Mouse (Mus musculus): ENCODE results near the gene Robo3. TPM values are rescaled to one million over a fixed set of nuclear protein-coding genes. Genes with fewer than 3 reads are reported as not detected.
A peak's percentile ranks its signal among the peaks of the same experiment; 100 is the strongest.

Gene Robo3
- polyA plus RNA-seq, 1 experiment from 2014 or later: 19.6 TPM

DNA sequence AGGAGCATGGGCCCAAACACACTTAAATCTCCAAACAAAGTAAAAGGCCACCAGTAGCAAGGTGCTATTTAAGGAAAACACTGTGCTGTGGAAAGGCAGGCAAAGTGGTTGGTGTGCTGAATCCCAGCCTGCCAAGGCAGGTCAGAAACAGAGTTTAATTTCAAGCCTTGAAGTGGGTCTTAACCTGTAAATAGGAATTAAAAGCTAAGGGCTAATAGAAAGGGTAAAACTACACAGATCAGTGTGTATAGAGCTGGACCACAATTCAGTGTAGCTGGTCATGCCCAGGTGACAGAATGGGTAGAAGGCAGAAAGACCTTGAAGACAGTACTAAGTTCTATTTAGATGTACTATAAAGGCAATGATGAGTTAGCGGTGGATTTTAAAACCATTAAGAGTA, 24.1 kb upstream of the Robo3 start:
- no peak overlapping the region for H3K4me3 ChIP-seq (ENCODE audit: low read depth, low read length)
- WGBS: 18% methylated on average over 1 of the region's 1 CpGs
- DNase-seq (ENCODE audit: low spot score): no peak
- no peak for ATAC-seq (replicated peaks; ENCODE audit: low FRiP score)
- H3K9me3 ChIP-seq (ENCODE audit: control insufficient read depth, low read length): no peaks in the 10 kb centered on the region
- no peak overlapping the region; the same call in 1 of the 2 replicates for H3K4me2 ChIP-seq (ENCODE audit: low read depth, low read length, severe bottlenecking)
- H3K36me3 ChIP-seq (ENCODE audit: control insufficient read depth, insufficient read depth, low read length): no peaks in the 10 kb centered on the region
- peak overlapping the region; percentile 74 for H3K27ac ChIP-seq (ENCODE audit: low read depth, low read length)
- H3K9ac ChIP-seq (ENCODE audit: low read length): no peak overlapping the region; the same call in 1 of the 2 replicates
- peaks cover 59% of the 10 kb centered on the region for H3K4me1 ChIP-seq (replicated peaks; ENCODE audit: control insufficient read depth, insufficient read depth, low read length)
- H3K27me3 ChIP-seq (ENCODE audit: control insufficient read depth, insufficient read depth, low read length): peaks cover 50% of the 10 kb centered on the region

DNA sequence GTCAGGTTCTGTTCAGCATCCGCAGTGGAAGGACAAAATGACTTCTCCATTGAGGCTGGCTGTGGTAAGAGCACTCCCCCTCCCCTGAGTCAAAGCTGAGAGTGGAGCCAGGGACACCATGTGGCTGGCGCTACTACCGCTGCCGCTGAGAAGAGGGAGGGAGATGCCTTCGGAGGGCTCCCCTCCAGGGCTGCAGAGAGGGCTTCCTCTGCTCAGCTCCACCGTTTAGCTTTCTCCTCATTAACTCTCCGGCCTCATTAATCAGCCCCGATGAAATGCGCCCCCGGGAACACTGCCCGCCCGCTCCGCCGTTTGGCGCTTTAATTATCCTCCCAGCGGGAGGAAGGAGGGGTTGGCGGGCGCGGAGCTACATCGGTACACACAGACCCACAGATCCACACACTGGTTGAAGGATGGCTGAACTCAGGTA, 23.4 kb upstream of the Robo3 start:
- 1% methylated on average over 20 of the region's 20 CpGs for WGBS
- H3K36me3 ChIP-seq (ENCODE audit: control insufficient read depth, insufficient read depth, low read length): no peaks in the 10 kb centered on the region
- peak overlapping the region; percentile 74 for H3K27ac ChIP-seq (ENCODE audit: low read depth, low read length)
- peak; percentile 75 for ATAC-seq (replicated peaks; ENCODE audit: low FRiP score)
- peaks cover 61% of the 10 kb centered on the region for H3K4me1 ChIP-seq (replicated peaks; ENCODE audit: control insufficient read depth, insufficient read depth, low read length)
- H3K4me3 ChIP-seq (ENCODE audit: low read depth, low read length): 0 out of 2 replicates have a peak overlapping the region, but pooled peaks have one; percentile 6
- peak overlapping the region; percentile 24; the same call in 1 of the 2 replicates for H3K9ac ChIP-seq (ENCODE audit: low read length)
- H3K27me3 ChIP-seq (ENCODE audit: control insufficient read depth, insufficient read depth, low read length): peaks cover 43% of the 10 kb centered on the region
- DNase-seq (ENCODE audit: low spot score): peak; percentile 87
- H3K9me3 ChIP-seq (ENCODE audit: control insufficient read depth, low read length): no peaks in the 10 kb centered on the region
- peak overlapping the region; percentile 41 for H3K4me2 ChIP-seq (ENCODE audit: low read depth, low read length, severe bottlenecking)

DNA sequence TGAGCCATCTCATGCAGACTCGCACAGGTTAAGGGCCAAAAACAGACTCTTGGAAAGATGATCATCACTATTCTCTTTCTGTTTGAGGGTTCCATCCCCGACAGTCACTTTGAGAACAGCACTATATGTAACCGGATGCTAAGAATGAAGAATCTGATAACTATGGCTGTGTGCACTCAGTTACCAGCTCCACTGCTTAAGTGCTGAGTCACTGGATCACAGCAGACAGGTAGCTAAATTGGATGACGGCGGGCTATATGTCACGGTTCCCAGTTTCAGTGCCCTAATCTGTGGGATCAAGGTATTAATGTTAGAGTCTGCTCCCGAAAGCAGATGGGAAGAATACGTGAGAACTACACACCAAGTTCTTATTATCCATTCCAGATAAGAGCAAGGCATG, 22.8 kb upstream of the Robo3 start:
- Histone ChIP-seq H3K4me3 (ENCODE audit: low read depth, low read length) (0 out of 2 replicates have a peak overlapping the region, but pooled peaks have one; percentile 6), H3K9ac (ENCODE audit: low read length) (peak overlapping the region; percentile 0; the same call in 1 of the 2 replicates), H3K27me3 (ENCODE audit: control insufficient read depth, insufficient read depth, low read length) (peaks cover 39% of the 10 kb centered on the region), H3K4me2 (ENCODE audit: low read depth, low read length, severe bottlenecking) (peak overlapping the region; percentile 41), H3K4me1 (replicated peaks; ENCODE audit: control insufficient read depth, insufficient read depth, low read length) (peaks cover 64% of the 10 kb centered on the region), H3K27ac (ENCODE audit: low read depth, low read length) (peak overlapping the region; percentile 74), H3K9me3 (ENCODE audit: control insufficient read depth, low read length) (no peaks in the 10 kb centered on the region), H3K36me3 (ENCODE audit: control insufficient read depth, insufficient read depth, low read length) (no peaks in the 10 kb centered on the region)
- DNase-seq (ENCODE audit: low spot score) (no peak), ATAC-seq (replicated peaks; ENCODE audit: low FRiP score) (no peak)
- WGBS: 2% methylated on average over 8 of the region's 8 CpGs

GRCm38 (mm10) chr9:37454991-37455390, 21.9 kb upstream of the Robo3 start:
- Histone ChIP-seq H3K4me2 (ENCODE audit: low read depth, low read length, severe bottlenecking) (peak overlapping the region; percentile 36; the same call in 1 of the 2 replicates), H3K27ac (ENCODE audit: low read depth, low read length) (peak overlapping the region; percentile 76), H3K4me3 (ENCODE audit: low read depth, low read length) (no peak overlapping the region), H3K36me3 (ENCODE audit: control insufficient read depth, insufficient read depth, low read length) (no peaks in the 10 kb centered on the region), H3K27me3 (ENCODE audit: control insufficient read depth, insufficient read depth, low read length) (peaks cover 34% of the 10 kb centered on the region), H3K9ac (ENCODE audit: low read length) (no peak overlapping the region), H3K9me3 (ENCODE audit: control insufficient read depth, low read length) (no peaks in the 10 kb centered on the region), H3K4me1 (replicated peaks; ENCODE audit: control insufficient read depth, insufficient read depth, low read length) (peaks cover 58% of the 10 kb centered on the region)
- ATAC-seq (replicated peaks; ENCODE audit: low FRiP score) (peak; percentile 55), DNase-seq (ENCODE audit: low spot score) (peak; percentile 79)
- WGBS: 0% methylated on average over 3 of the region's 3 CpGs

DNA sequence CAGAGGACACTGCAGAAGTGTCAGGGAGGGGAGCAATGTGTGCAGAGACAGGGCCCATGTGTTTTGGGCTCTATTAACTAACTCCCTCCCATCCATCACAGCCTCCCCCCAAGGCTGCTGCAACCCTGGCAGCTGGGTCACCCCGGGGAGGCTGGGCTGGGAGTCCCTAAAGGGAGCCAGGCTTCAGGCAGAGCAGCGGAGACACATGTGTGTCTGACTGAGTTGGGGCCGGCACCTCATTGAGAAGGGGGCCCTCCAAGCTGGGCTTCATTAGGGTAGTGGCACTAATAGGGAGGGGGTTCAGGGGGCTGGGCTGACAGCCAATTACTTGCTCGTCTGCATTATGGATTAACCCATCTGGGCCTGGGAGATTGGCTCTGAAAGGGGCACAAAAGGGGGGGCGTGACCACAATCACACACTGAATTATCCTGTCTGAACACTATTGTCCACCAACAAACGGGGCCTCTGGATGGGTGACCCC, 21.0 kb upstream of the Robo3 start:
- Histone ChIP-seq H3K9me3 (ENCODE audit: control insufficient read depth, low read length) (no peaks in the 10 kb centered on the region), H3K27me3 (ENCODE audit: control insufficient read depth, insufficient read depth, low read length) (peaks cover 26% of the 10 kb centered on the region), H3K9ac (ENCODE audit: low read length) (no peak overlapping the region), H3K4me3 (ENCODE audit: low read depth, low read length) (no peak overlapping the region), H3K27ac (ENCODE audit: low read depth, low read length) (peak overlapping the region; percentile 76), H3K4me2 (ENCODE audit: low read depth, low read length, severe bottlenecking) (peak overlapping the region; percentile 36; the same call in 1 of the 2 replicates), H3K4me1 (replicated peaks; ENCODE audit: control insufficient read depth, insufficient read depth, low read length) (peaks cover 54% of the 10 kb centered on the region), H3K36me3 (ENCODE audit: control insufficient read depth, insufficient read depth, low read length) (no peaks in the 10 kb centered on the region)
- WGBS: 0% methylated on average over 6 of the region's 6 CpGs
- ATAC-seq (replicated peaks; ENCODE audit: low FRiP score) (peak; percentile 79), DNase-seq (ENCODE audit: low spot score) (peak; percentile 87)

DNA sequence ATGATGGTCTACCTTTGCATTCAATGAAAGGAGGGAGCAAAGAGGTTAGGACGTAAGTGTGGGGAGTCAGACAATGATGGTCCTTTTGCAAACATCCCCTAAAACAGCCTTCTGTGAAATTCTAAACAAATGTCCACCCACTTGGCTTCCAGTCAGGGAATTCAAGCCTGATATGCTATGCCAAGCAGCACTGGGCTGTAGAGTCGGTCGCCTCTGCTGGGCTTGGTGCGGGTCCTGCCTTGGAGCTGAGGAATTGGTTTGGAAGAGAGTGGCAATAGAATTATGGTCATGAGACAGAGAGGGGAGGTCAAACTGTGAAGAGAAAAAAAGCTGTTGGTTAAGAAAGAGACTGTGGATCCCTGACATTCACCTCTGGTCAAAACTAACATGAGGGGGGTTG, 20.3 kb upstream of the Robo3 start:
- 34% methylated on average over 4 of the region's 4 CpGs for WGBS
- H3K27ac ChIP-seq (ENCODE audit: low read depth, low read length): peak overlapping the region; percentile 43; the same call in 1 of the 2 replicates
- H3K27me3 ChIP-seq (ENCODE audit: control insufficient read depth, insufficient read depth, low read length): peaks cover 19% of the 10 kb centered on the region
- H3K4me1 ChIP-seq (replicated peaks; ENCODE audit: control insufficient read depth, insufficient read depth, low read length): peaks cover 49% of the 10 kb centered on the region
- no peaks in the 10 kb centered on the region for H3K9me3 ChIP-seq (ENCODE audit: control insufficient read depth, low read length)
- no peak overlapping the region for H3K9ac ChIP-seq (ENCODE audit: low read length)
- DNase-seq (ENCODE audit: low spot score) (no peak), ATAC-seq (replicated peaks; ENCODE audit: low FRiP score) (no peak)
- H3K4me3 ChIP-seq (ENCODE audit: low read depth, low read length): no peak overlapping the region
- no peak overlapping the region for H3K4me2 ChIP-seq (ENCODE audit: low read depth, low read length, severe bottlenecking)
- no peaks in the 10 kb centered on the region for H3K36me3 ChIP-seq (ENCODE audit: control insufficient read depth, insufficient read depth, low read length)

GRCm38 (mm10) chr9:37452401-37452800, 19.4 kb upstream of the Robo3 start:
- Histone ChIP-seq H3K9me3 (ENCODE audit: control insufficient read depth, low read length) (no peaks in the 10 kb centered on the region), H3K4me1 (replicated peaks; ENCODE audit: control insufficient read depth, insufficient read depth, low read length) (peaks cover 42% of the 10 kb centered on the region), H3K36me3 (ENCODE audit: control insufficient read depth, insufficient read depth, low read length) (no peaks in the 10 kb centered on the region), H3K4me3 (ENCODE audit: low read depth, low read length) (no peak overlapping the region), H3K27ac (ENCODE audit: low read depth, low read length) (peak overlapping the region; percentile 57; the same call in 1 of the 2 replicates), H3K4me2 (ENCODE audit: low read depth, low read length, severe bottlenecking) (peak overlapping the region; percentile 24; the same call in 1 of the 2 replicates), H3K27me3 (ENCODE audit: control insufficient read depth, insufficient read depth, low read length) (peaks cover 11% of the 10 kb centered on the region), H3K9ac (ENCODE audit: low read length) (no peak overlapping the region)
- DNase-seq (ENCODE audit: low spot score): no peak
- WGBS: under 1% methylated on average over 5 of the region's 5 CpGs
- ATAC-seq (replicated peaks; ENCODE audit: low FRiP score): no peak

- no peak for DNase-seq (ENCODE audit: low spot score)
- ATAC-seq (replicated peaks; ENCODE audit: low FRiP score): peak; percentile 49; the same call in 1 of the 2 replicates
- Histone ChIP-seq H3K9ac (ENCODE audit: low read length) (no peak overlapping the region), H3K4me2 (ENCODE audit: low read depth, low read length, severe bottlenecking) (no peak overlapping the region), H3K9me3 (ENCODE audit: control insufficient read depth, low read length) (no peaks in the 10 kb centered on the region), H3K4me1 (replicated peaks; ENCODE audit: control insufficient read depth, insufficient read depth, low read length) (peaks cover 10% of the 10 kb centered on the region), H3K4me3 (ENCODE audit: low read depth, low read length) (no peak overlapping the region), H3K36me3 (ENCODE audit: control insufficient read depth, insufficient read depth, low read length) (no peaks in the 10 kb centered on the region), H3K27ac (ENCODE audit: low read depth, low read length) (no peak overlapping the region), H3K27me3 (ENCODE audit: control insufficient read depth, insufficient read depth, low read length) (peaks cover 28% of the 10 kb centered on the region)
- 53% methylated on average over 3 of the region's 3 CpGs for WGBS
Measured at GRCm38 (mm10) chr9:37437772-37438735, 5.0 kb upstream of the Robo3 start.

Measured in forebrain, embryonic 11.5 days (tissue).